Mouse (Mus musculus): ENCODE measurements around the gene Apobec2.

The Apobec2 gene

GRCm38 (mm10) chr17:48434479-48434878 is 1.7 kb upstream of the Apobec2 start:
- no peak for DNase-seq

- no peak for DNase-seq
Observed at GRCm38 (mm10) chr17:48433689-48434330, 1.1 kb upstream of the Apobec2 start.

DNA sequence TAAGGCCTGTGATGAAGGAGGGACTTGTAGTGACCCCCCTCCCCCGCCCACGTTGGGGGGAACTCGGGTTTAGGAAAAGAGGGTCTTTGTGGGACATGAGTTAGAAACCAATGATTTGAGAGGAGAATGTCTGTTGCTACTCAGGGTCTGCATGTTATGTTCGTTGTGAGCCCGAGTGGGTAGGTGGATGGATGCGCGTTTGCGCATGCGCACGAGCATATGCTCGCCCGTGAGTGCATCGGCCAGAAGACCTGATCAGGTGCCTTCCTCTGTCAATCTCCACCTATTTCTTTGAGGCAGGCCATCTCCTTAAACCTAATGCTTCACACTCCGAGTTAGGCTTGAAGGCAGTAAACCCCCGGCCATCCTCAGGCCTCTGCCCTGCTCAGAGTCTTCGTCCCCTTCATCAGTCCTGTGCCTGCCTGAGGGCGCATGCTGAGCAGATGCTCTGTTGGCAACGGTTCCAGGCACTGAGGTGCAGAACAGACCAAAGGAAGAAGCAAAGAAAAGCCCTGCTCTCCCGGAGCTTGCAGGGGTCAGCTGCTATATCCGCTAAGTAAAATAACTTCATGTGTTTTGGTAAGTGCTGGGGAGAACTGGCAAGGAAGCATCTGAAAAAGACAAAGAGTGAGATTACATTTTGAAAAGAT is 401 bp upstream of the Apobec2 start:
- no peak for DNase-seq

DNA sequence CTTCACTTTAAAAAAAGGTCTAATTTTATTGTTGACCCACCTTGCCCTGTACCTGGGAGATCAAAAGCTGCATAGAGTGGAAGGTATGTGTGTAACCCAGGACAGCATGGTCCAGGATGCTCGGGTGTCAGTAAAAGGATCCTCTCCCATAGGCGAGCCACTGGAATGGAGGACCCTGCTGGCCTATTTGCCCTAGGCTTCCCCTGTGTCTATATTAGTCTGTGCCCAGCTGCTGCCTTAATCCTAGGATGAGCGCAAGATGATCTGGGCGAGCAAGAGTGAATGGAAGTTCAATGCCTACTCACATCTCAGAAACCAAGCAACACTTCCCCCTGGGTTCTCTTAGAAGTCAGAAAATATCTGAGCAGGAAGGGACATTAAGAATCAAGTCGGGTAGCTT is 1.7 kb downstream of the Apobec2 start:
- no peak for DNase-seq

DNA sequence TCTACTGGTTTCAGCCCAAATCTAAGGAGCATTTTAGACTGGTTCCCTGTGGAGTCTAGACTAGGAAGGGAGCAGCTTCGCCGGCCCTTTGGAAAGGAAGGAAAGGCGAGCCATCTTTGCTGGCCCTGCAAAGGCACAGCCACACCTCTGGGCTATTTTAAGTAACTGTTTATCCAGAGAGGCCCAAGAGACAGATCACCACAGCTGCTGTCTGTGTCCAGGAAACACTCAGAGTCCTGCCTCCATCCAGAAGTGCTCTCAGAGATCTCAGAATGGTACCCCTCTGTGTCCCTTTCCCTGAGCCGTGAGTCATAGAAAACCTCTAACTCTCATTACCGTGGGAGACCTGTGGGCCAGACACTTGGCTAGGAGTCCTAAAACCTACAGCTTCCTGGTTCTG is 2.3 kb downstream of the Apobec2 start:
- no peak for DNase-seq

DNA sequence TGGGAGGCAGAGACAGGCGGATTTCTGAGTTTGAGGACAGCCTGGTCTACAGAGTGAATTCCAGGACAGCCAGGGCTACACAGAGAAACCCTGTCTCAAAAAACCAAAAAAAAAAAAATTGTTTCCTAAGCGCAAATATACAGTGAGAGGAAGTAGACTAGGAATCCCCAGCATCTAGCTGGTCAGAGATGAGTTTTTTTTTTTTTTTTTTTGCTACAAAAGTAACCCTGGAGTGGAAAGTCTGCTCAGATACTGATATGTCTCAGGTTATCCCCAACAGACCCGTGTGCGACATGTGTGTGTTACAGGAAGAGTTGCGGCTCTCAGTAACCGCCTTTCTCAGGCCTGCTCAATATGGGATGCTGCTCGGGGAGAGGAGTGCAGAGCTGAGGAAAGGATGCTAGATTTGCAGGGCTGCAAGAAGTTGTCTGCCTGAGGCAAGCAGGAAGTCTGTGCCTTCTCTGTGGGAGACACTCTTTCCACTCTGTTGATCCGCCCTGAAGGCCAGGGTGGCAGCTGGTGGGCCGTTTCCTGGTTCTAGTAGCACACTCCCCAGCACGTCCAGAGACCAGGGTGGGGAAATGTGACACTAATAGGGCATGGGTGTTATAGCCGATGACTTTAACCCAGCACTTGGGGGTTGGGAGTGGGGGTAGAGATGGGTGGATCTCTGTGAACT is 4.7 kb downstream of the Apobec2 start:
- DNase-seq, result no peak

GRCm38 (mm10) chr17:48426991-48427750 is 5.6 kb downstream of the Apobec2 start:
- DNase-seq, result no peak

- DNase-seq, result no peak
Observed at GRCm38 (mm10) chr17:48425823-48426612, 6.7 kb downstream of the Apobec2 start.

DNA sequence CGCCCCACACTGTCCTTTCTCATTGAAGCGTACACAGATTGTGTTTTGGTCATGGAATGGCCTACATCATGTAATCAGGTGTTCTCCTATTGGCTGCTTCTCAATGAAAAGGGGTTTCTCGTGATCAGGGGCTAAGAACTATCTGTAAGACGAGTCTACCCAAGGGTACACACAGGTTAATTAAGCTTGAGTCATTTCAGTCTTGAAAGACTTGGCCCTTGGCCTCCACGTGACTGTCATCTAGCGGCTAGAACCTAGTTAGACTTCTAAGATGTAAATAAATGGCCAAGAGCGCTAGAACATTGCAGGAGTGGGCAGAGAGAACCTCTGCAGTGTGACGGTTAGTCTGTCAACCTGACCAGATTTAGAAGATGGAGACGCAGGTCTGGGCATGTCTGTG is 8.5 kb downstream of the Apobec2 start:
- no peak for DNase-seq

DNA sequence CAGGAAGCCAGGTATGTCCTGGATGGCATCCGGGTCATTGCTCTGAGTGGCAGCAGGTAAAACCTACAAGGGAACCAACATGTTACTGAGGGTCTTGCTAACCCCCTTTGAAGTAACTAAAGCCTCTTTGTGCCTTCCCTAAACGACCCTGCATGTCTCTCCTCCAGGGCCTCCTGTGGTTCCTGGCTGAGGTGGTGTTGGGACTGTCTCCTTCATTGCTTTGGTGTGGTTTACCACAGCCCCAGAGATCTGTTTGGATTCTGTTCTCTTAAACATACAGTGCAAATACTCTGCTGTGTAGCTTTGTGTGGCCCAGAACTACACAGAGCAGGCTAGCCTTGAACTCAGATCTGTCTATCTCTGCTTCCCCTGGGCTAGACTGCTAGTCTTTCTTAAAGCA is 13.2 kb downstream of the Apobec2 start:
- no peak for DNase-seq

GRCm38 (mm10) chr17:48418781-48419180 is 13.9 kb downstream of the Apobec2 start:
- DNase-seq, result no peak

GRCm38 (mm10) chr17:48418174-48418573 is 14.6 kb downstream of the Apobec2 start:
- DNase-seq, result peak; percentile 70

GRCm38 (mm10) chr17:48417521-48417920 is 15.2 kb downstream of the Apobec2 start:
- no peak for DNase-seq

DNA sequence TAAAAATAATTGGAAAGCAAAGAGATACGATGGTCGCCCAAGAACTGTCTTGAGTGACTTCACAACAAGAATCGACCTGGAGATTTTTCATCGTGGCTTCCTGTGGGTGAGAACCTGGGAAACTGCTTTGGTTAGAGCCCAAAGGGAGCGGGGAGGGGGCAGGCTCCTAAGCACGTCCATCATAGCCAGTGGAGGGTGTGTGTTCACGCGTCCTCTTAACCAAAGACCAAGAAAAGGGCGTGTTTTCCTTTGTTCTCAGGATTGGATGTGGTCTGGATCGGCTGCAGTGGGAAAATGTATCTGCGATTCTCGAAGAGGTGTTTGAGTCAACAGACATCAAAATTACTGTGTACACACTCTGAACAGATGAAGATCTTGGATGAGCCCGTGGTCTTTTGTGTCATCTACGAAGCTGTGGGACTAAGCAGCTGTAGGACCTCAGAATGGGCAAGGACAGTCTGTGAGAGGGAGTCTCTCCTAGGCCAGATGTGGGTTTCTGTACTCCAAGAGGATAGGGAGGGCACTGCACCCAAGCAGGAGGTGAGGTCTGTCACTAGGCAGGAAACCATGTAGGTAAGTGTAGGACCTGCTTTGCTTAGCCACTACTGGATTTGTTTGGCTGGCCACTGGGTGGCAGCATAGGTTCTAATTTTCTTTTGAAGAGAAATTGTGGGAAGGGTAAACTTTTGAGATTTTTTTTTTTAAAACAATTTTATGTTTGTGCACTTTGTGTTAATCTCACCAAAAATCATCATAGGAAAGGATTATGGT is 16.1 kb downstream of the Apobec2 start:
- no peak for DNase-seq

DNA sequence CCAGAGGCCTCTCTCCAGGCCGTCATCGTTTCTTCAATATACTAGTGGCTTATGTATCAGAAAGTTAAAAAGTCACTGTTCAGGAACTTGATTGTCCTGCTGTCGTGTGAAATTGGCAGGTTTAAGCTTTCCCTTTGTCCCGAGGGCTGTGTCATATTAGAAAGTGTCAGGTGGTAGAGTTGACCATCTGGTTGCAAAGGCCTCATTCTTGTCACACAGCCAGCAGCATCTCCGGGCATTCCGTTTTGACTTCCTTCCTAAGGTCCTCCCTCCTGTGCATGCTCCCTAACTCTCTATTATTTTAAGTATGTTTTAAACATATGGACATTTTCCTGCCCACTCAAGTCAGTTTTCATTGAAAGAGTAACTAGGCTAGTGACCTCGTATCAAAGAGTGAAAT is 16.7 kb downstream of the Apobec2 start:
- DNase-seq, result no peak

- no peak for DNase-seq
Observed at GRCm38 (mm10) chr17:48411241-48411640, 21.5 kb downstream of the Apobec2 start.

GRCm38 (mm10) chr17:48410299-48410785 is 22.4 kb downstream of the Apobec2 start:
- DNase-seq, result no peak

DNA sequence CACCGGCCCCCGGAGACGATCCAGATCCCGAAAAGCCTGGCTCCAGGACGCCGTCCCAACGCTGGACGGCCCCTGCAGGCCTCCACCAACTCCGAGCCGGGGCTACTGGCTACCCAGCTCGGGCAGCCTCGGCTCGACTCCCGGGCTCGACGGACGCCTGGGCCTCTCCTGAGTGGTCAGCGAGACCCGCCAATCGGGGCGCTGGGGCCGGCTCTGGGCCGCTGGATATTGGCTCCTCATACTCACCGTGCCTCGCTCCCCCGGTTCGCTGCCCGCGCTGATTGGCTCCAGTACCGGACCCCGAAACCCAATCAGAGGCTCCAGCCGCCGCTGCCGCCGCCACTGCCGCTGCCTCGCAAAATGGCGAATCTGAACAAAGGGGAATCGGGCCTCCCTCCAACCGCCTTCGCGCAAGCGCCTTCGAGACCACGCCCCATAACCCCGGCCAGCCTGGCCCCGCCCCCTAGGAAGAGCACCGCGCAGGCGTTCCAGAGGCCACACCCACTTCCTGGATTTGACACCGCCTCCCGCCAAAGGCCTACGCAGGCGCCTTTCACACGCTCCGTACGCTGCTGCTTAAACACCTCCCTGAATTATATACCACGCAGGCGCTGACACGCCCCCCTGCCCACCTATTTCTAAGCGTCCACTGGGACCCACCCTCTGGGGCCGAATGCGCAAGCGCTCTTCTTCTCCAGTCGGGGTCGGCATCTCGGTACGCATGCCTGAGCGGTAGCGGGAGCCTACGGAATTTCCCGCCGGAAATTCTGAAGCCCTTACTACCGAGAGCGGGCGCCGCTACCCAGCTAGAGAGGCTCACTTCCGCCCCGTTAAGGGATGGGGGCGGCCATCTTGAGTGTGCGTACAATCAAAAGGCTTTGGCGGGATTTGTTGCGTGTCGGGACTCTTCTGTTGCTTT is 23.1 kb downstream of the Apobec2 start, which contains the start of the genes Nfya and Oard1:
TSS of gene Nfya (minus strand) at position 527 of the 919 bp plus-strand sequence.
TSS of gene Oard1 (plus strand) at position 635 of the 919 bp plus-strand sequence.
- DNase-seq, result peak; percentile 100

- peak; percentile 80 for DNase-seq
Observed at GRCm38 (mm10) chr17:48408526-48409291, 24.0 kb downstream of the Apobec2 start.

Measured in layer of hippocampus, adult 9-11 months (tissue).